Mouse (Mus musculus): ENCODE measurements at regions not wholly inside any gene's neighbourhood (a gene's known extent, or its start where the extent isn't known, plus 50 kb on each side); places are given as distances from the start of the nearest gene placed in this dataset.

- WGBS, result 78% methylated on average over 8 of the region's 8 CpGs
- no peak for ATAC-seq
- Histone ChIP-seq H3K36me3 (no peaks in the 10 kb centered on the region), H3K9ac (no peak overlapping the region), H3K4me3 (replicated peaks) (no peak overlapping the region), H3K27me3 (replicated peaks) (no peaks in the 10 kb centered on the region), H3K9me3 (no peaks in the 10 kb centered on the region), H3K4me2 (replicated peaks) (no peak overlapping the region), H3K27ac (no peak overlapping the region), H3K4me1 (replicated peaks) (peaks cover 16% of the 10 kb centered on the region; the same call in 1 of the 2 replicates)
These were observed 78.5 kb upstream of the Sertad2 start for GRCm38 (mm10) chr11:20464564-20464963.

- Histone ChIP-seq H3K27me3 (replicated peaks) (no peaks in the 10 kb centered on the region), H3K36me3 (no peaks in the 10 kb centered on the region), H3K9ac (no peak overlapping the region), H3K4me2 (replicated peaks) (no peak overlapping the region), H3K9me3 (no peaks in the 10 kb centered on the region), H3K27ac (no peak overlapping the region), H3K4me3 (replicated peaks) (no peak overlapping the region), H3K4me1 (replicated peaks) (peaks cover 8% of the 10 kb centered on the region; the same call in 1 of the 2 replicates)
- WGBS, result 50% methylated on average over 4 of the region's 4 CpGs
- no peak for ATAC-seq
These were observed 76.5 kb upstream of the Sertad2 start for GRCm38 (mm10) chr11:20466591-20466990.

GRCm38 (mm10) chr11:20468319-20469018 is 74.6 kb upstream of the Sertad2 start:
- Histone ChIP-seq H3K4me3 (replicated peaks) (no peak overlapping the region), H3K9ac (no peak overlapping the region), H3K4me1 (replicated peaks) (no peaks in the 10 kb centered on the region; the same call in 1 of the 2 replicates), H3K9me3 (no peaks in the 10 kb centered on the region), H3K4me2 (replicated peaks) (no peak overlapping the region), H3K27me3 (replicated peaks) (no peaks in the 10 kb centered on the region), H3K27ac (no peak overlapping the region), H3K36me3 (no peaks in the 10 kb centered on the region)
- 68% methylated on average over 12 of the region's 12 CpGs for WGBS
- 0 out of 2 replicates have a peak, but pooled peaks have one; percentile 16 for ATAC-seq

GRCm38 (mm10) chr11:20469368-20469767 is 73.7 kb upstream of the Sertad2 start:
- H3K9me3 ChIP-seq, result no peaks in the 10 kb centered on the region
- WGBS, result 13% methylated on average over 5 of the region's 5 CpGs
- no peaks in the 10 kb centered on the region; the same call in 1 of the 2 replicates for H3K4me1 ChIP-seq (replicated peaks)
- no peak overlapping the region for H3K4me3 ChIP-seq (replicated peaks)
- no peaks in the 10 kb centered on the region for H3K36me3 ChIP-seq
- no peak overlapping the region for H3K27ac ChIP-seq
- no peak overlapping the region for H3K4me2 ChIP-seq (replicated peaks)
- ATAC-seq, result peak; percentile 29; the same call in 1 of the 2 replicates
- no peak overlapping the region for H3K9ac ChIP-seq
- no peaks in the 10 kb centered on the region for H3K27me3 ChIP-seq (replicated peaks)

GRCm38 (mm10) chr11:20470396-20470795 is 72.7 kb upstream of the Sertad2 start:
- 81% methylated on average over 6 of the region's 6 CpGs for WGBS
- no peaks in the 10 kb centered on the region for H3K9me3 ChIP-seq
- H3K4me2 ChIP-seq (replicated peaks), result no peak overlapping the region
- no peaks in the 10 kb centered on the region for H3K27me3 ChIP-seq (replicated peaks)
- H3K4me1 ChIP-seq (replicated peaks), result no peaks in the 10 kb centered on the region; the same call in 1 of the 2 replicates
- H3K27ac ChIP-seq, result no peak overlapping the region; the same call in 1 of the 2 replicates
- ATAC-seq, result no peak
- H3K36me3 ChIP-seq, result no peaks in the 10 kb centered on the region
- H3K4me3 ChIP-seq (replicated peaks), result no peak overlapping the region
- no peak overlapping the region for H3K9ac ChIP-seq

GRCm38 (mm10) chr11:20472336-20472735 is 70.7 kb upstream of the Sertad2 start:
- Histone ChIP-seq H3K27ac (no peak overlapping the region), H3K4me2 (replicated peaks) (no peak overlapping the region), H3K4me3 (replicated peaks) (no peak overlapping the region), H3K9me3 (no peaks in the 10 kb centered on the region), H3K27me3 (replicated peaks) (no peaks in the 10 kb centered on the region), H3K9ac (no peak overlapping the region), H3K4me1 (replicated peaks) (peaks cover under 1% of the 10 kb centered on the region), H3K36me3 (no peaks in the 10 kb centered on the region)
- 71% methylated on average over 1 of the region's 1 CpGs for WGBS
- ATAC-seq, result no peak

- WGBS, result 65% methylated on average over 7 of the region's 7 CpGs
These were observed 67.4 kb upstream of the Sertad2 start for GRCm38 (mm10) chr11:20475629-20476028.

GRCm38 (mm10) chr11:20476494-20476893 is 66.6 kb upstream of the Sertad2 start:
- no peak for ATAC-seq
- H3K4me3 ChIP-seq (replicated peaks), result no peak overlapping the region
- H3K4me1 ChIP-seq (replicated peaks), result peaks cover 6% of the 10 kb centered on the region; the same call in 1 of the 2 replicates
- no peaks in the 10 kb centered on the region for H3K36me3 ChIP-seq
- H3K27ac ChIP-seq, result peak overlapping the region; percentile 67; the same call in 1 of the 2 replicates
- H3K9me3 ChIP-seq, result no peaks in the 10 kb centered on the region
- H3K4me2 ChIP-seq (replicated peaks), result no peak overlapping the region
- no peak overlapping the region for H3K9ac ChIP-seq
- no peaks in the 10 kb centered on the region for H3K27me3 ChIP-seq (replicated peaks)
- WGBS, result 92% methylated on average over 3 of the region's 3 CpGs

More at GRCm38 (mm10) chr11:20475629-20476028, 67.4 kb upstream of the Sertad2 start:
- Histone ChIP-seq H3K4me2 (replicated peaks) (no peak overlapping the region), H3K36me3 (no peaks in the 10 kb centered on the region), H3K27ac (peak overlapping the region; percentile 13; the same call in 1 of the 2 replicates), H3K4me1 (replicated peaks) (peaks cover 6% of the 10 kb centered on the region; the same call in 1 of the 2 replicates), H3K4me3 (replicated peaks) (no peak overlapping the region), H3K9me3 (no peaks in the 10 kb centered on the region), H3K9ac (no peak overlapping the region), H3K27me3 (replicated peaks) (no peaks in the 10 kb centered on the region)
- ATAC-seq, result peak; percentile 64

GRCm38 (mm10) chr11:20477183-20478037 is 65.6 kb upstream of the Sertad2 start:
- 15% methylated on average over 19 of the region's 19 CpGs for WGBS
- H3K27ac ChIP-seq, result peak overlapping the region; percentile 67
- peak overlapping the region; percentile 44 for H3K4me2 ChIP-seq (replicated peaks)
- H3K36me3 ChIP-seq, result no peaks in the 10 kb centered on the region
- H3K9ac ChIP-seq, result no peak overlapping the region
- no peak overlapping the region for H3K4me3 ChIP-seq (replicated peaks)
- H3K27me3 ChIP-seq (replicated peaks), result no peaks in the 10 kb centered on the region
- ATAC-seq, result peak; percentile 96
- H3K4me1 ChIP-seq (replicated peaks), result peaks cover 6% of the 10 kb centered on the region; the same call in 1 of the 2 replicates
- H3K9me3 ChIP-seq, result no peaks in the 10 kb centered on the region

- H3K4me3 ChIP-seq (replicated peaks), result no peak overlapping the region
- H3K27me3 ChIP-seq (replicated peaks), result no peaks in the 10 kb centered on the region
- H3K4me1 ChIP-seq (replicated peaks), result peaks cover 6% of the 10 kb centered on the region; the same call in 1 of the 2 replicates
- H3K36me3 ChIP-seq, result no peaks in the 10 kb centered on the region
- no peaks in the 10 kb centered on the region for H3K9me3 ChIP-seq
- WGBS, result 95% methylated on average over 3 of the region's 3 CpGs
- no peak overlapping the region for H3K4me2 ChIP-seq (replicated peaks)
- ATAC-seq, result no peak
- H3K27ac ChIP-seq, result no peak overlapping the region
- H3K9ac ChIP-seq, result no peak overlapping the region
These were observed 62.4 kb upstream of the Sertad2 start for GRCm38 (mm10) chr11:20480632-20481031.

- no peak overlapping the region for H3K4me3 ChIP-seq (replicated peaks)
- H3K36me3 ChIP-seq, result no peaks in the 10 kb centered on the region
- no peaks in the 10 kb centered on the region for H3K27me3 ChIP-seq (replicated peaks)
- no peak for ATAC-seq
- no peak overlapping the region for H3K4me2 ChIP-seq (replicated peaks)
- no peaks in the 10 kb centered on the region for H3K9me3 ChIP-seq
- H3K9ac ChIP-seq, result no peak overlapping the region
- 90% methylated on average over 2 of the region's 2 CpGs for WGBS
- no peaks in the 10 kb centered on the region for H3K4me1 ChIP-seq (replicated peaks)
- no peak overlapping the region for H3K27ac ChIP-seq
These were observed 57.7 kb upstream of the Sertad2 start for GRCm38 (mm10) chr11:20485371-20485770.
